Mouse (Mus musculus): ENCODE data around the gene Sat1.

Sat1 gene

GRCm38 (mm10) chrX:155166313-155166712 is 49.9 kb downstream of the Sat1 start:
- no peak for DNase-seq (ENCODE audit: low read depth, low spot score)

DNA sequence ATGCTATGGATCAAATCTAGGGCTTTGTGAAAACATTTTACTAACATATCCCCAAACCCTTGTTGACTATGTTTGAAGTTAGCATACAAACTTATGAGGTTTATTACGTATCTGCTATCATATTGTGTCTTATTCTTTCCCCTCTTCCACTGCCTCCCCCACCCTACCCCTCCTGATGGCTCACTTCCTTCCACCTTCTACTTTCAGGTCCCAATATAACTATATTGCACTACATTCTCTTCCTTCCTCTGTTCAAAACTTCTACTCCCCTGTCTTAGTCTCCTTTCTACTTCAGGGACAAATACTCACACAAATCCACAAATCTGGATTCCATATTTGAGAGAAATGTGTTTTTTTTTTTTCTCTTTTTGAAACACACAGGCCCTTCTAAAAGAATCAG is 52.7 kb downstream of the Sat1 start:
- no peak for DNase-seq (ENCODE audit: low read depth, low spot score)
